Mouse (Mus musculus) intestine, postnatal 0 days (tissue): ENCODE measurements around the gene Rasgrf1. TPM values are rescaled to one million over a fixed set of nuclear protein-coding genes. Genes with fewer than 3 reads are reported as not detected.

ENCODE experiments used
- ATAC-seq: fragments of 200-750 bp; cut with Nextera tagmentation; 2 replicates; pipeline ENCODE4 v1.8.0; 2017; ENCODE audit warnings: mild to moderate bottlenecking, moderate TSS enrichment, moderate library complexity
- H3K27ac ChIP-seq: fragments of 300-500 bp; sonication (generic); 2 replicates; pipeline ENCODE4 v1.5.1; 2014; ENCODE audit warnings: mild to moderate bottlenecking, low read depth, low read length, moderate library complexity
- H3K27me3 ChIP-seq: fragments of 300-500 bp; sonication (generic); replicated peaks from 2 replicates; pipeline ENCODE4 v1.6.1; 2014; ENCODE audit warnings: low read length, mixed read lengths; ENCODE audit not compliant: control insufficient read depth, insufficient read depth
- H3K36me3 ChIP-seq: fragments of 300-500 bp; sonication (generic); 2 replicates; pipeline ENCODE4 v1.6.1; 2014; ENCODE audit warnings: mild to moderate bottlenecking, moderate library complexity; ENCODE audit not compliant: control insufficient read depth, insufficient read depth
- H3K4me1 ChIP-seq: fragments of 300-500 bp; sonication (generic); replicated peaks from 2 replicates; pipeline ENCODE4 v1.6.1; 2014; ENCODE audit warnings: antibody characterized with exemption, low read length, mixed read lengths; ENCODE audit not compliant: control insufficient read depth, insufficient read depth
- H3K4me2 ChIP-seq: fragments of 300-500 bp; sonication (generic); replicated peaks from 2 replicates; pipeline ENCODE4 v1.6.1; 2014; ENCODE audit warnings: low read depth, mild to moderate bottlenecking, moderate library complexity
- H3K4me3 ChIP-seq: fragments of 300-500 bp; sonication (generic); 2 replicates; pipeline ENCODE4 v1.5.1; 2014; ENCODE audit warnings: low read depth, low read length
- H3K9ac ChIP-seq: fragments of 300-500 bp; sonication (generic); 2 replicates; pipeline ENCODE4 v1.6.1; 2014; ENCODE audit warnings: mild to moderate bottlenecking, low read depth, low read length
- H3K9me3 ChIP-seq: fragments of 300-500 bp; sonication (generic); 2 replicates; pipeline ENCODE4 v1.6.1; 2016; ENCODE audit warnings: mixed run types; ENCODE audit not compliant: control insufficient read depth
- CTCF ChIP-seq: sonication (generic); IDR thresholded peaks from 2 replicates; pipeline ENCODE4 v1.5.1; 2016; ENCODE audit warnings: low read depth, mild to moderate bottlenecking, control low read depth, antibody characterized with exemption, moderate library complexity
- WGBS: fragments of 180-500 bp; shearing (Covaris S2); extraction: QIAGEN DNeasy Blood & Tissue Kit; methylation state at CpG from one replicate; pipeline ENCODE4 v1.1.7; 2014; 5-methylcytosine and 5-hydroxymethylcytosine counted together
- polyA plus RNA-seq: library from polyadenylated mRNA; unstranded; fragments of >200 nt; fragmentation: Nextera tagmentation; extraction: Ambion mirVana; gene quantifications from 2 replicates; pipeline ENCODE4 v1.2.1, GENCODE M21; 2015

The Rasgrf1 gene
- polyA plus RNA-seq, 1 experiment from 2014 or later: not detected

- no peak overlapping the region for H3K27ac ChIP-seq
- H3K36me3 ChIP-seq: no peaks in the 10 kb centered on the region
- no peaks in the 10 kb centered on the region for H3K27me3 ChIP-seq
- H3K9me3 ChIP-seq: no peaks in the 10 kb centered on the region
- no peak for ATAC-seq
- no peak for TF ChIP-seq CTCF
- no peak overlapping the region for H3K4me2 ChIP-seq
- 47% methylated on average over 8 of the region's 8 CpGs for WGBS
- H3K9ac ChIP-seq: no peak overlapping the region
- H3K4me3 ChIP-seq: no peak overlapping the region
- no peaks in the 10 kb centered on the region for H3K4me1 ChIP-seq
Observed at GRCm38 (mm10) chr9:89954860-89955479, 45.3 kb downstream of the Rasgrf1 start.

DNA sequence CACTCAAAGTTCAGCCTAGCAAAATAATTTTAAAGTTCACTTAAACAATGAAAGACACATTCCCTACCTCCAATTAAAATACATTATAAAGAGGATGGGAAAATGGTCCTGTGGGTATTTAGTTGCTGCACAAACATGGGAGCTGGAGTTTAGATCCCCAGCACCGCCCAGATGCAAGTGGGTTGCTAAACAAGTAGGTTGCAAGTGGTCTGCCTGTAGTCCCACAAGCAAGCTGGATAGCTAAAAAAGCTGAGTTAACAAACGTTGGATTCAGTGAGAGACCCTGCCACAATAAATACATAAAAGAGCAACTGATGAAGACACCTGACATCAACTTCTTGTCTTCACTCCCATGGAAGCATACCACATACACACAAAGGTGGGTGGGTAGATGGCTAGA is 49.3 kb downstream of the Rasgrf1 start:
- H3K27me3 ChIP-seq: no peaks in the 10 kb centered on the region
- ATAC-seq: no peak
- no peak overlapping the region for H3K4me2 ChIP-seq
- no peaks in the 10 kb centered on the region for H3K4me1 ChIP-seq
- H3K9me3 ChIP-seq: no peaks in the 10 kb centered on the region
- H3K27ac ChIP-seq: no peak overlapping the region
- no peak for TF ChIP-seq CTCF
- H3K4me3 ChIP-seq: no peak overlapping the region
- no peaks in the 10 kb centered on the region for H3K36me3 ChIP-seq
- no peak overlapping the region for H3K9ac ChIP-seq
- WGBS: 66% methylated on average over 2 of the region's 2 CpGs

DNA sequence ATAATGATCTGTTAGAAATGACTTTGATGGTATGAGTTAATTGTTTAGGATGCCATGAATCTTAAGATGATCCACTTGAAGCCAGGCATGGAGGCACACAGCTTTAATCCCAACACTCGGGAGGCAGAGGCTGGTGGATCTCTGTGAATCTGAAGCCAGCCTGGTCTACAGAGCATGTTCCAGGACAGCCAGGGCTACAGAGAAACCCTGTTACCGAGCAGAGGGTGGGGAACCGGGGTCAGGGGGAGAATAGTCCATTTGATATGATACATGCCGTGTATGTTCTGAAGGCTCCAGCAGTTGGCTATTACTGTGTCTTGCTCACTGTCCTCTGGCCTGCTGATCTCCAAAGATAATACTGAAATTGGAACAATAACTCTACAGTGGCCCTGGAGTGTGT is 54.4 kb downstream of the Rasgrf1 start:
- Histone ChIP-seq H3K27me3 (no peaks in the 10 kb centered on the region), H3K27ac (no peak overlapping the region), H3K9me3 (no peaks in the 10 kb centered on the region), H3K36me3 (no peaks in the 10 kb centered on the region), H3K9ac (no peak overlapping the region), H3K4me3 (no peak overlapping the region), H3K4me1 (no peaks in the 10 kb centered on the region), H3K4me2 (no peak overlapping the region)
- 75% methylated on average over 4 of the region's 4 CpGs for WGBS
- no peak for ATAC-seq
- TF ChIP-seq CTCF: no peak

DNA sequence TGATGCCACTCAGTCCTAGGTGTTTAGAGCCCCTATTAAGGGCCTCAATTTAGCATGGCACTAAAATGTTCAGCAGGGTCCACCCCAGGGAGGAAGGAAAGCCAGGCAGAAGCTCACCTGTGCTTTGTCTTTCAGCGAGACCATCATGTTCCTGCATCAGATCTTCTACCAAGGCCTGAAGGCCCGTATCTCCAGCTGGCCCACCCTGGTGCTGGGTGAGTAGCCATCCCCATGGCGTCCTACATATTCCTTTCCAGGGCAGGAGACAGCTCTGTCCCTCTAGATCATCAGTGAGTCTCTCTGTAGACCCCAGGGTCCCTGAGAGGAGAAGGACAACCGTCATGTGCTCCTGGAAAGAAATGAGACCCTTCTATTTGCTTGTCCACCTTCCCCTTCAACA is 58.0 kb downstream of the Rasgrf1 start:
- no peaks in the 10 kb centered on the region for H3K4me1 ChIP-seq
- no peaks in the 10 kb centered on the region for H3K9me3 ChIP-seq
- no peaks in the 10 kb centered on the region for H3K36me3 ChIP-seq
- TF ChIP-seq CTCF: no peak
- no peaks in the 10 kb centered on the region for H3K27me3 ChIP-seq
- H3K27ac ChIP-seq: no peak overlapping the region
- H3K9ac ChIP-seq: no peak overlapping the region
- WGBS: 80% methylated on average over 4 of the region's 4 CpGs
- no peak overlapping the region for H3K4me2 ChIP-seq
- H3K4me3 ChIP-seq: no peak overlapping the region
- ATAC-seq: no peak

GRCm38 (mm10) chr9:89968836-89969450 is 59.2 kb downstream of the Rasgrf1 start:
- Histone ChIP-seq H3K9me3 (no peaks in the 10 kb centered on the region), H3K27me3 (no peaks in the 10 kb centered on the region), H3K36me3 (no peaks in the 10 kb centered on the region), H3K9ac (no peak overlapping the region), H3K27ac (no peak overlapping the region), H3K4me1 (no peaks in the 10 kb centered on the region), H3K4me2 (no peak overlapping the region), H3K4me3 (no peak overlapping the region)
- TF ChIP-seq CTCF: peak; percentile 39; the same call in 1 of the 2 replicates
- 78% methylated on average over 6 of the region's 6 CpGs for WGBS
- ATAC-seq: no peak

DNA sequence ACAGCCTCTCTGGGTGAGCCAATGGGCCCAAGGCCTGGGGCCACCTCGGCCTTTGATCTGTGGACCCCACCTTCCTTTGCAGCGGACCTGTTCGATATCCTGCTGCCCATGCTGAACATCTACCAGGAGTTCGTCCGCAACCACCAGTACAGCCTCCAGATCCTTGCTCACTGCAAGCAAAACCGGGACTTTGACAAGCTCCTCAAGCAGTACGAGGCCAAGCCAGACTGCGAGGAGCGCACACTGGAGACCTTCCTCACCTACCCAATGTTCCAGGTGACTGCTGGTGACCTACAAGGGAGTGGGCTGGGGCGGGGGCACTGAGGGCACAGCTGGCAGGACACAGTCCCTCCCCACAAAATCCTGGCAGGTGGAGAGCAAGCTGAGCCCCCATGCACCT is 60.6 kb downstream of the Rasgrf1 start:
- no peak overlapping the region for H3K4me3 ChIP-seq
- no peaks in the 10 kb centered on the region for H3K36me3 ChIP-seq
- no peaks in the 10 kb centered on the region for H3K9me3 ChIP-seq
- H3K9ac ChIP-seq: no peak overlapping the region
- H3K27me3 ChIP-seq: no peaks in the 10 kb centered on the region
- H3K4me1 ChIP-seq: no peaks in the 10 kb centered on the region
- no peak overlapping the region for H3K4me2 ChIP-seq
- 90% methylated on average over 10 of the region's 10 CpGs for WGBS
- no peak for TF ChIP-seq CTCF
- no peak overlapping the region for H3K27ac ChIP-seq
- ATAC-seq: no peak
